Mouse (Mus musculus) ES-Bruce4 (cell line): Measurements from ENCODE around the gene Cd47. TPM values are rescaled to one million over a fixed set of nuclear protein-coding genes. Genes with fewer than 3 reads are reported as not detected.

ENCODE experiments used
- H3K27ac ChIP-seq: 2 replicates; pipeline ENCODE4 v1.5.1; 2012; ENCODE audit warnings: low read length, inconsistent platforms; ENCODE audit not compliant: insufficient read depth
- H3K27me3 ChIP-seq: 2 replicates; pipeline ENCODE4 v1.6.1; 2012; ENCODE audit warnings: mild to moderate bottlenecking, low read length, inconsistent platforms; ENCODE audit not compliant: control insufficient read depth, poor library complexity, insufficient read depth, severe bottlenecking
- H3K36me3 ChIP-seq: 2 replicates; pipeline ENCODE4 v1.6.1; 2012; ENCODE audit warnings: inconsistent platforms, mild to moderate bottlenecking, low read length, moderate library complexity; ENCODE audit not compliant: control insufficient read depth, poor library complexity, insufficient read depth, severe bottlenecking
- H3K4me1 ChIP-seq: one replicate; pipeline ENCODE4 v1.8.1; 2011; ENCODE audit warnings: low read length; ENCODE audit not compliant: control insufficient read depth, insufficient read depth
- H3K4me3 ChIP-seq: 2 replicates; pipeline ENCODE4 v1.5.1; 2011; ENCODE audit warnings: low read depth, mild to moderate bottlenecking, low read length
- H3K9ac ChIP-seq: 2 replicates; pipeline ENCODE4 v1.6.1; 2012; ENCODE audit warnings: low read depth, mild to moderate bottlenecking, inconsistent platforms; ENCODE audit not compliant: poor library complexity, severe bottlenecking
- H3K9me3 ChIP-seq: replicated peaks from 2 replicates; pipeline ENCODE4 v1.6.1; 2012; ENCODE audit warnings: mild to moderate bottlenecking, low read length, inconsistent platforms; ENCODE audit not compliant: control insufficient read depth, poor library complexity, insufficient read depth, severe bottlenecking
- CTCF ChIP-seq: IDR thresholded peaks from one replicate; pipeline ENCODE4 v1.8.1; 2011; ENCODE audit warnings: low read depth, low read length
- EP300 ChIP-seq: IDR thresholded peaks from 2 replicates; pipeline ENCODE4 v1.6.1; 2011; ENCODE audit warnings: low read depth, low read length; ENCODE audit not compliant: insufficient read depth
- POLR2A ChIP-seq: IDR thresholded peaks from one replicate; pipeline ENCODE4 v1.8.1; 2011; ENCODE audit warnings: low read length; ENCODE audit not compliant: insufficient read depth
- polyA plus RNA-seq: library from polyadenylated mRNA; stranded (reverse); fragments of >200 nt; gene quantifications from 2 replicates; pipeline ENCODE4 v1.2.4, GENCODE M21; 2011; ENCODE audit warnings: low read depth; ENCODE audit not compliant: missing spikeins, insufficient read depth, insufficient read length

The Cd47 gene
- polyA plus RNA-seq, 1 experiment = 11.0 TPM

- H3K9ac ChIP-seq = no peak overlapping the region
- H3K36me3 ChIP-seq = no peaks in the 10 kb centered on the region
- no peak overlapping the region for H3K4me3 ChIP-seq
- no peaks in the 10 kb centered on the region for H3K4me1 ChIP-seq
- no peak for TF ChIP-seq CTCF
- no peak for TF ChIP-seq EP300
- TF ChIP-seq POLR2A = no peak
- no peaks in the 10 kb centered on the region; the same call in 1 of the 2 replicates for H3K27me3 ChIP-seq
- H3K27ac ChIP-seq = no peak overlapping the region
- H3K9me3 ChIP-seq = no peaks in the 10 kb centered on the region
These were observed 155.6 kb downstream of the Cd47 start for GRCm38 (mm10) chr16:49955952-49956351.

- Histone ChIP-seq H3K9ac (no peak overlapping the region), H3K36me3 (no peaks in the 10 kb centered on the region), H3K9me3 (no peaks in the 10 kb centered on the region), H3K4me1 (no peaks in the 10 kb centered on the region), H3K4me3 (no peak overlapping the region), H3K27me3 (no peaks in the 10 kb centered on the region; the same call in 1 of the 2 replicates), H3K27ac (no peak overlapping the region)
- TF ChIP-seq CTCF = no peak
- no peak for TF ChIP-seq EP300
- no peak for TF ChIP-seq POLR2A
These were observed 156.4 kb downstream of the Cd47 start for GRCm38 (mm10) chr16:49956531-49957302.

- Histone ChIP-seq H3K9ac (no peak overlapping the region), H3K27ac (no peak overlapping the region), H3K4me3 (no peak overlapping the region), H3K9me3 (no peaks in the 10 kb centered on the region), H3K36me3 (no peaks in the 10 kb centered on the region), H3K4me1 (no peaks in the 10 kb centered on the region), H3K27me3 (no peaks in the 10 kb centered on the region; the same call in 1 of the 2 replicates)
- TF ChIP-seq CTCF (no peak), POLR2A (no peak), EP300 (no peak)
These were observed 158.6 kb downstream of the Cd47 start for GRCm38 (mm10) chr16:49958900-49959436.

GRCm38 (mm10) chr16:49962305-49962704, 162.0 kb downstream of the Cd47 start:
- H3K36me3 ChIP-seq = no peaks in the 10 kb centered on the region
- TF ChIP-seq CTCF (no peak), POLR2A (no peak), EP300 (no peak)
- H3K9me3 ChIP-seq = no peaks in the 10 kb centered on the region
- H3K27ac ChIP-seq = no peak overlapping the region
- no peaks in the 10 kb centered on the region; the same call in 1 of the 2 replicates for H3K27me3 ChIP-seq
- H3K4me3 ChIP-seq = no peak overlapping the region
- H3K4me1 ChIP-seq = no peaks in the 10 kb centered on the region
- H3K9ac ChIP-seq = no peak overlapping the region

- Histone ChIP-seq H3K4me1 (no peaks in the 10 kb centered on the region), H3K36me3 (no peaks in the 10 kb centered on the region), H3K9ac (no peak overlapping the region), H3K27me3 (no peaks in the 10 kb centered on the region), H3K27ac (no peak overlapping the region), H3K9me3 (no peaks in the 10 kb centered on the region; the same call in 1 of the 2 replicates), H3K4me3 (no peak overlapping the region)
- TF ChIP-seq CTCF = no peak
- TF ChIP-seq EP300 = no peak
- no peak for TF ChIP-seq POLR2A
These were observed 164.1 kb downstream of the Cd47 start for GRCm38 (mm10) chr16:49964321-49964986.

Other genes with a start within 250 kb of the Cd47 start
- 16.3 and 18.3 TPM in 2 replicates for gene Ift57, start 101.3 kb upstream of the Cd47 start, polyA plus RNA-seq